Mouse (Mus musculus): ENCODE data around the gene Taf5.

- TF ChIP-seq POLR2A (IDR thresholded peaks at IDR 0.05; ENCODE audit: low read depth, low read length): no peak
- no peak for TF ChIP-seq CTCF (conservative IDR thresholded peaks at IDR 0.05; ENCODE audit: insufficient read depth, insufficient read length, low read depth, low read length)
Observed at GRCm38 (mm10) chr19:47104641-47105271, 37.2 kb downstream of the Taf5 start.

Data from kidney, adult 2 months (tissue).